Mouse (Mus musculus) inflammation-experienced regulatory T-cells, adult 6 months (primary cell): ENCODE results near the gene Aox4. TPM values are rescaled to one million over a fixed set of nuclear protein-coding genes. Genes with fewer than 3 reads are reported as not detected.

ENCODE experiments used
- ATAC-seq: one replicate; pipeline ENCODE4 v1.8.0; 2017
- polyA plus RNA-seq, 3 experiments: library from polyadenylated mRNA; unstranded; fragments of 100-300 nt; shearing (Covaris generic); gene quantifications; one replicate each; pipeline ENCODE4 v1.2.1; 2017

Aox4 gene
- polyA plus RNA-seq, 3 experiments from 2014 or later: not detected

DNA sequence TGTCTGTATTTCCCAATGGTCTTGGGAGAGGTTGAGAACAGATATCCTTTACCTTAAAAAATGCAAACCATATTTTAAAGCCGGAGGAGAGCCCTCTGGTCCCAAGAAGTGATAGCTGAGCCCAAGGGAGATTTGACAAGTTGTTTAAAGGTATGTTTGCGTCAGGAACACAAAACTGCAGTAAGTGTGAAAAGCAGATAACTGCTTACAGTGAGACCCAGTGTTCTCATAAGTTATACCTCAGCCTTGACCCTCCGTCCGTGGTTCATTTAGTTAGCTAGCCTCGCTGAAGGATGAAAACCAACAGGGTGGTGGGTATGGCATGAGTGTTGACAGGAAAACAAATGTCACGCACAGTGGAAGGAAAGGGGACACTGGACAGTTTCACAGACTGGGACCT lies 92.8 kb downstream of the Aox4 start:
- no peak for ATAC-seq

DNA sequence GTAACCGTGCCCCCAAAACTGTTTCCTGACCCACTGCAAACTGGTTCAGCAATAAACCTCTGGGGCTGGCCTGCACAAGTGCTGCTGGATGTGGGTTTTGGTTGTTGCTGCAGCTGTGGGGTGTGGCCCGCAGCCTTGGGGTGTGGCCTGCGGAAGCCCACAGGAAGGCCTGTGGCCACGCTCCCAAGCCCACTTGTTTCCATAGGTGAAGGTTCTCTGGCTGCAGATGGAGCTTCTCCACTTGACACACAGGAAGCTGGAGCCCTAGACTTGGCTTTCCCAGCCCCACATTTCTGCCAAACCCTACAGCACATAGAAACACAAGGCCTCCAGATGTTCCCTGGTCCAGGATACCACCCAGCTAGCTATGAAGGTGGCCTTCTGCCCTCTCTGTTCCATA lies 93.5 kb downstream of the Aox4 start:
- peak; percentile 69 for ATAC-seq

DNA sequence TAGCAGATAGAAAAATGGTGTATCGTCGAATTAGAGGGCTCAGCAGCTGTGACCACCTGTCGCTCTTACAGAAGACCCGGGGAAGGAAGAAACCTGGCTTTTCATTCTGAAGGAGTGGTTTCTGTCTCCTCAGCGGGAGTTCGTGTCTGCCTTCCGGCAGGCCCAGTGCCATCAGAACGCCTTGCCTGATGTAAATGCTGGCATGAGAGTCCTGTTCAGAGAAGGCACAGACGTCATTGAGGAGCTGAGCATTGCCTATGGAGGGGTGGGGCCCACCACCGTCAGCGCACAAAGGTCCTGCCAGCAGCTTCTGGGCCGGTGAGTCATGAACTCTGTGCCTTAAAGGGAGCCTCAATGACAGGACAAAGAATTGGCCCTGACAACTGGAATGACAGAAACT lies 94.1 kb downstream of the Aox4 start:
- ATAC-seq: no peak

DNA sequence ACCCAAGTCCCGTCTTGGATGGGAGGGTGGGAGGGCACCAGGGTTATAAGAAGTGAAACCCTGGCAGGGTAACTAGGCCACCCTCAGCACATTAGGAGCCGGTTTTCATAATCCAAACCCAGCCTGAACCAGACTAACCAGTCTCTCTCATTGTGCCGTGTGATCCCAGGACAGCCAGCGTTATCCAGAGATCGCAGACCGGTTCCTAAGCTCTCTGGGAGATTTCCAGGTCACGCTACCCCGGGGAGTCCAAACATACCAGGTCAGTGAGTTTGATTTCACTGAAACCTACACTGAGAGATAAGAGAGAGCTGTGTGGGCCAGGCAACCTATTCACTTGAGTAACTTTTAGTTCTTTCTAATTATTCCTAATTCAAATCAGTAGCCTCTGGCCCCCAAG lies 97.0 kb downstream of the Aox4 start:
- ATAC-seq: no peak

DNA sequence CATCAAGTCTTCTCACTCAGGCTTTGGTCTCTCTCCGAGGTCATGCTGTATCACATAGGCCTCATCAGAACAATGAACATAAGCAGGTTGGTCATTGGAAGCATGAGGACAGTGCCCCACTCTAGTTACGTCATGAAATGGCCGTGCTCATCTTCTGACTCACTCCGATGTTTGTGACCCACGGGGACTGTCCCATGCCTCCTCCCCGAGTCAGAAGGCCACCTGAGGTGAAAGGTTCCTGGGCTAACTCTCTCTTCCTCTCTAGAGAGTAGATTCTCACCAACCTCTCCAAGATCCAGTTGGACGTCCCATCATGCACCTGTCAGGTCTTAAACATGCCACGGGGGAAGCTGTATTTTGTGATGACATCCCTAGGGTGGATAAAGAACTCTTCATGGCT lies 98.4 kb downstream of the Aox4 start:
- ATAC-seq: no peak

DNA sequence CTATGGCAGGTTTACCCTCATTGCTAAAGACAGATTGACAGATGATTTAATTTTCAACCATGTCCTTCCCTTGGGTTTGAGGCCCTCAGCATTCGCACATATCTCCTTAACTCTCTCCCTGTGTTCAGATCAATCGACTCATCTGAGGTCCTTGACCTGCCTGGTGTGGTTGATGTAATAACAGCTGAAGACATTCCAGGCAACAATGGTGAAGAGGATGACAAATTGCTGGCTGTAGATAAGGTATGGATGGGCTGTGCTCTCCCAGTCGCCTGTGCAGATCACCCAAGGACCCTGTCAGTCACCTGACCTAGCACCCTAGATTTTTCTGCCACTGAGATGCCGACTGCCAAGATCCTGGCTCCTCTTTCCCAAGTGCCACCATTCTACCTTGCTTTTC lies 99.7 kb downstream of the Aox4 start:
- ATAC-seq: no peak

DNA sequence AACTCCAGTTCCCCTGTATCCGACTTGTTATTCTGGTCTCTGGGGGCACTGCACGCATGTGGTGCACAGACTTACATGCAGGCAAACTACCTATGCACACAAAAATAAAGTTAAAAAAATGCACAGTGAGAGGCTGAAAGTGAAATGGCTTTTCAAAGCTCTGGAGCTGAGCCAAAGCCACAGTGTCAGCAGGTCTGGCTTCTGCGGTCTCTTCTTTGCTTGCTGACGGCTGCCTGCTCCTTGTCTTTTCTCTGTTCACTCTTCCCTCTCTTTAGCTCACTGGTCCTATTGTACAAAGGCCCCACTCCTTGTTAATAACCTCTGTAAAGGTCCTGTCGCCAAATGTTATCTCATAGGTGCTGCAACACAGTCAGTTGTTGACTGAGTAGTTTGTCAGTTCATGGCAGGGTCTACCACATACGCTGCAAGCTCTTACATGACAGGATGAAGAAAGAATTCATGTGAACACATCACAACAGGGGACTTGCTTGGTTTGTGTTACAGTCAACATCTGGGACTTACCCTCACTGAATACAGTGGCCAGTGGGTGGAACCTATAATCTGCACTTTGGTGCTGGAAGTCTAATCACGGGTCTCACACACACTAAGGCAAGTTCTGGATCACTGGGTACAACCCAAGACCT lies 101.1 kb downstream of the Aox4 start:
- peak; percentile 68 for ATAC-seq

DNA sequence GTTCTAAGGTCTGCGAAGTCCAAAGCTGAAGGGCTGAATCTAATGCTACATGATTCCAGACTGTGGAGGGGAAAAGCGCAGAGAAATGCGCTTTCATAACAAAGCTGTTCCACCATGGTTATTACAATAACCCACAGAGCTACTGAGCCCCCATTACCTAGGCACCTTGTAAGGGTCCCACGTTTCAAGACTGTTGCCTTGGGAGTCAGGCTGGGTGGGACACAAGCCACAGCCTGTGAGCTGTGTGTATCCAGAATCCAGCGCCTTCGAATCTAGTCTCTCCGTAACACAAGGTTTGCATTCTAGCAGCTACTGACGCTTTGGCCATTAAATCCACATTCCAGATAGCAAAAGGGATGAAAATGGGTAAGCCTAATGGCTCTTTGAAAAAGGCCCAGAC lies 103.0 kb downstream of the Aox4 start:
- ATAC-seq: no peak

DNA sequence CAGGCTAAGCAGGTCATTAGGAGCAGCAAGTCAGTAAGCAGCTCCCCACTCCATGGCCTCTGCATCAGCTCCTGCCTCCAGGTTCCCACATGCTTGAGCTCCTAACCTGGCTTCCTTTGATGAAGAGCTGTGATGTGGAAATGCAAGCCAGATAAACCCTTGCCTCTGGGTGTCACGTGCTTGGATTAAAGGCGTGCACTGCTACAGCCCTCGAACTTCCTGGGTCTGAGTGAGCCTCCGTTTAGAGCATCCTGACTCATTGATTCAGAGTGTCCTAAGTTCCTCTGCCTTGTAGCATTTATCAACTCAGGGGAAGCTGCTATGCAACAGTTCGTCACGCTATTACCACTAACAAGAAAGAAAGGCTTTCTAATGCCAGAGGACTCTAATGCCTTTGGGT lies 105.3 kb downstream of the Aox4 start:
- ATAC-seq: peak; percentile 77

Other genes with a start within 250 kb of the Aox4 start
- gene Sgo2a, start 214.4 kb upstream of the Aox4 start, polyA plus RNA-seq: 1 to 10 TPM in 2 of 3 experiments, under 1 TPM in 1; 0.62 to 9.3 (median 1.6) TPM
- 10 to 100 TPM; 22.6 to 27.9 (median 25.0) TPM for gene Kctd18, start 191.4 kb upstream of the Aox4 start, polyA plus RNA-seq
- gene Aox1, start 180.5 kb upstream of the Aox4 start, polyA plus RNA-seq: not detected
- gene Aox3, start 97.3 kb upstream of the Aox4 start, polyA plus RNA-seq: not detected
- not detected for gene Aox2, start 67.9 kb downstream of the Aox4 start, polyA plus RNA-seq
- 100 to 1,000 TPM; 360 to 576 (median 385) TPM for gene Bzw1, start 182.5 kb downstream of the Aox4 start, polyA plus RNA-seq
- 100 to 1,000 TPM; 382 to 646 (median 498) TPM for gene Clk1, start 213.7 kb downstream of the Aox4 start, polyA plus RNA-seq
- gene Nif3l1, start 234.8 kb downstream of the Aox4 start, polyA plus RNA-seq: 10 to 100 TPM; 39.2 to 58.9 (median 57.3) TPM
- gene Ppil3, start 235.1 kb downstream of the Aox4 start, polyA plus RNA-seq: 10 to 100 TPM; 70.0 to 79.5 (median 70.1) TPM